Mouse (Mus musculus) lung, postnatal 0 days (tissue): ENCODE data around the gene Fgd2.

Experiments
- CTCF ChIP-seq: IDR thresholded peaks from 2 replicates; pipeline ENCODE4 v1.5.1; 2016; ENCODE audit warnings: antibody characterized with exemption, mild to moderate bottlenecking
- EP300 ChIP-seq: IDR thresholded peaks from 2 replicates; pipeline ENCODE4 v1.6.1; 2016; ENCODE audit warnings: antibody characterized with exemption, mild to moderate bottlenecking, control low read depth

DNA sequence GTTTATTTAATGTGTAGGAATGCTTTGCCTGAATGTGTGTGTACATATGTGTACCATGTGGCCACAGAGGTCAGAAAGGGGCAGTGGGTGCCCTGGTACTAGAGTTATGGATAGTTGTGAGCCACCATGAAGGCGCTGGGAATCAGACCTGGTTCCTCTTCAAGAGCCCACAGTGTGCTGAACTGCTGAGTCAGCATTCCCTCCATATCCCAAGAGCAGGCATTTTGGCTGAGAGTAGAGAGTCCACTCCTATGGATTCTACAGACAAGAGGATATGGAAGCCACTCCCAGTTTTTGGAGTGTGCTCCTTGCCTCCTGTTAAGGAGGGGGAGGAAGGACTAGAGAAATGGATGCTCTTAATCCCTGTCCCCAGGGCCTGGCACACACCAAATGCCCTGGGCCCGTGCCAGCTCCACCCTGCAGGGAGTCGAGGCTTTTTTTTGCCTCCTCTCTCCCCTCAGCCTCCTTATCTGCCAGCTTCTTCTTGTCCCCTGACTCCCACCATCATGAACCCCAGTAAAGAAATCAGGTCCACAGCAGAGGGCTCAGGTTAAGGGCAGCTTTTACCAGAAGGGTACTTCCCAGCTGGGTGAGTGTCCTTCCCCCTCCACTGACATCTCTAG, 58.2 kb downstream of the Fgd2 start:
- TF ChIP-seq CTCF (no peak), EP300 (no peak)
